Mouse (Mus musculus): ENCODE measurements around the gene Apoh.

Gene Apoh

GRCm38 (mm10) chr11:108333583-108334379, 9.4 kb upstream of the Apoh start:
- no peak for DNase-seq

DNA sequence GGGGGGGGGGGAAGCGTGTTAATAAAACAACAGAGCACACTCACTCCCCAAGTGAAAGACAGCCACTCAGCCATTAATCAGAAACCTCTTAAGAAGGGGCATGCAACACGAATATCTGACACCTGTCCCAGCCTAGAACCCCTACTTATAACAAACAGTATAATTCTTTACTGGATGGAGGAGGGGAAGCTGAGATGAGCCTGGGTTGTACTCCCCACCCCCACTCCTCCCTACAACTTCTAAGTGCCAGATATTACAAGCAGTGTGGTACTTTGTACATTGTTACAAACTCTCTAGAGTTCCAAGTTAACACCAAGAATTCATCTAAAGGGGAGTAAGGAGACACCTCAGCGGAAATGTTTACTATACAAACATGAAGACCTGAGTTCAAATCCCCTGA, 8.5 kb upstream of the Apoh start:
- DNase-seq = no peak

GRCm38 (mm10) chr11:108335536-108335935, 7.6 kb upstream of the Apoh start:
- DNase-seq = no peak

DNA sequence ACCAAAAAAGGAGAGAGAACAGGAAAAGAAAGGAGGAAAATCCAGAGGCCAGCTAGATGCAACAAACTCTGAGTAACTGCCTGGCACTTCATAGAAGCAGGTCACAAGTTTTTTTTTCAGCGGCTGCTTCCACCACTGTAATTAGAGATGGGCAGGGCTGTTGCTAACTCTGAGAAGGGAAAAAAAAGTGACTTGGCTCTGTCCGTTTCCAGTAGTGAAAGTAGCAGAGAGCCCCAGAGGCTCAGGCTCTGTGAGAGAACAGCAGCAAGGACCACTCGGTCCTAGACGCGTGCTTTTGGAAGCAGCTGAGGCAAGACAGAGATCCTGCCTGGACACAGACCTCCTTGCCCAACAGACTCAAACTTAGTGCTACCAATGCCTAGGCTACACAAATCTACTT, 6.7 kb upstream of the Apoh start:
- DNase-seq = no peak

- DNase-seq = no peak
Measured at GRCm38 (mm10) chr11:108340293-108340692, 2.9 kb upstream of the Apoh start.

- DNase-seq = no peak
Measured at GRCm38 (mm10) chr11:108341783-108342182, 1.4 kb upstream of the Apoh start.

DNA sequence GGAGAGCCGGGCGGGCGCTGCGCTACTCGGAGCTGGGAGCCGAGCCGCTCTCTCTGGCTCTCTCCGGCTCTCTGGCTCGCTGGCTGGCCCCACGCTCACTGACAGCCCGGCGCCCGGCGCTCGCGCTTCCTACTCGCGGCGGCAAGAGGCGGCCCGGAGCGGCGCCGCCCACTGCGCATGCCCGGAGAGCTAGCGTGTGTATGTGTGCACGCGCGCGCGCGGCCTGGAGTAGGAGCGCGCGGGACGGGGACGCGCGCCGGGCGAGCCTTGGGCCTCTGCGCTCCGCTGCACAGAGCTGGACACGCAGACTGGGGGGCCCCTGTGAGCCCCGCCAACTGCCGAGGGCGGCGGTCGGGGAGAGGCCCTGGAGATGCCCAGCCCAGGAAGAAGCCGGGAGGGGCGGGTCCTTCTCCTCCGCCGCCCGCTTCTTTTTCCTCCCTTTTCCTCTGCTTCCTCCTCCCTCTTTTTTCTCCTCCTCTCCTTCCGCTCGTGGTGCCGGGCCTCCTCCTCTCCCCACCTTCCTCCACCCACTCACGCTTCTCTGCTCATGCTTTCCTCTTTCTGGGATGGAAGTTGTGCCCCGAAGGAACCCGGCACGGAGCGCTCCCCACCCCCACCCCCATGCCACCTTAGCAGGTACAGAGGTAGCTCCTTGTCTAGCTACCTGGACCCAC, 772 bp downstream of the Apoh start, which contains the start of gene Prkca:
TSS of gene Prkca (minus strand) at position 140 of the 674 bp plus-strand sequence.
- DNase-seq = peak; percentile 91 to 99

- DNase-seq = peak in 1 of 2 experiments; percentile 11
Measured at GRCm38 (mm10) chr11:108344759-108345158, 1.6 kb downstream of the Apoh start.

DNA sequence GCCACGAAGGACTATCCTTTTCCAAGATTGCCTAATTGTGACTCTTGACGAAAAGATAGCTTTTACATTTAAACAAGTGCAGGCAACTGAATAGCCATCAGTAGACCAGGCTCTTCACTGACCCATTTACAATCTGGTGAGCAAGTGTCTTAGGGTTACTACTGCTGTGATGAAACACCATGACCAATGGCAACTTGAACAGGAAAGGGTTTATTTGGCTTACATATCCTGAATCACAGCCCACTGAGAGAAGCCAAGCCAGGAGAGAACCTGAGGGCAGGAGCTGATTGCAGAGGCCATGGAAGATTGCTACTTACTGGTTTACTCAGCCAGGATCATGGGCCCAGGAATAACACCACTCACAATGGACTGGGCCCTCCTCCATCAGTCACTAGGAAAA, 2.2 kb downstream of the Apoh start:
- DNase-seq = no peak

DNA sequence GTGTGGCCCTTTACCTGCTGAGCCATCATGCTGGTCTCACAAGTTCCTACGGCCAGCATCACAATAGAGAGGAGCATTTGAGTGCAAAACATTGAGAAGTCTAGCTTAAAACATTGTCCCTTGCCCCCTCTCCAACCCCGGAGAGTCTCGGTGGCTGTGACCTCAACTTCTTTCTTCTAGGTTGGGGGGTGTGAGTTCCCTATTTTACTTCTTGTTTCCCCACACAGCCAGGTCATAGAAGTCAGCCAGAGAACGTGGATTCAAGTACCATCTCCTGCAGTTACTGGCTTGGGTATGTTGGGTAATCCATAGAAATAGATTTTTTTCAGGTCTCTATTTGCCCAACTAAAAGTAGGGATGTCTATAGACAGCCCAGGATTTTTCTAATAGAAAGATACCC, 7.6 kb downstream of the Apoh start:
- no peak for DNase-seq

GRCm38 (mm10) chr11:108352842-108353388, 9.8 kb downstream of the Apoh start:
- no peak for DNase-seq

DNA sequence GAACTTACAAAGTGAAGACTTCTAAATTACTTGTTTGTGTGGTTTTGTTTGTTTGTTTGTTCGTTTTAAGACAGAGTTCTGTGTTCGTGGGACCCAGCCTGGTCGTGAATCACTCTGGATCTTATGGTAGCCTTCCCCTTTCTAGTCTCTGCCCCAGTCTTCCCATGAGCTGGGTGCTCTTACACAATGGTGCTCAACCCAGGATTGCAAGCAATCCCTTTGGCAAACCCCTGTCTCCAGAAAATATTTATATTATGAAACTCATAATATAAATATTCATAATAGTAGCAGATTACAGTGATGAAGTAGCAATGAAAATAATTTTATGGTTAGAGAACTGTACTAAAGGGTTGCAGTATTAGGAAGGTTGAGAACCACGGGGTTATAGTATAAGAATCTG, 12.9 kb downstream of the Apoh start:
- no peak for DNase-seq

- DNase-seq = no peak
Measured at GRCm38 (mm10) chr11:108358911-108359310, 15.8 kb downstream of the Apoh start.

GRCm38 (mm10) chr11:108360983-108361382, 17.8 kb downstream of the Apoh start:
- no peak for DNase-seq

DNA sequence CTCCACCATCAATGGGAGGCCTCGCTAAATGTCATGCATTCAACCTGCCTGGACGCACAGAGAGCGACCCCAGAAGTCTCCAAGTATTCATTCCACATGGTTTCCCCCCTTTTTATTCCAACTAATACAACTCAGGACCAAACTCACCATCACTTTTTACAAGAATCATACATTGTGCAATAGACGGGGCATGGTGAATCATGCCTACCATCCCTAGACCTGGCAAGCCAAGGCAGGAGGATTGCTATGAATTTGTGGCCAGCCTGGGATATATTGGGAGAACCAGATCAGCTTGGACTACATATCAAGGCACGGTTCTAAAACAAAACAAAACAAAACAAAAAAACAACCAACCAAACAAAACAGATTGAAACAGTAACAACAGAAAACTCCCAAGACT, 19.8 kb downstream of the Apoh start:
- no peak for DNase-seq

- no peak for DNase-seq
Measured at GRCm38 (mm10) chr11:108363991-108364390, 20.8 kb downstream of the Apoh start.

DNA sequence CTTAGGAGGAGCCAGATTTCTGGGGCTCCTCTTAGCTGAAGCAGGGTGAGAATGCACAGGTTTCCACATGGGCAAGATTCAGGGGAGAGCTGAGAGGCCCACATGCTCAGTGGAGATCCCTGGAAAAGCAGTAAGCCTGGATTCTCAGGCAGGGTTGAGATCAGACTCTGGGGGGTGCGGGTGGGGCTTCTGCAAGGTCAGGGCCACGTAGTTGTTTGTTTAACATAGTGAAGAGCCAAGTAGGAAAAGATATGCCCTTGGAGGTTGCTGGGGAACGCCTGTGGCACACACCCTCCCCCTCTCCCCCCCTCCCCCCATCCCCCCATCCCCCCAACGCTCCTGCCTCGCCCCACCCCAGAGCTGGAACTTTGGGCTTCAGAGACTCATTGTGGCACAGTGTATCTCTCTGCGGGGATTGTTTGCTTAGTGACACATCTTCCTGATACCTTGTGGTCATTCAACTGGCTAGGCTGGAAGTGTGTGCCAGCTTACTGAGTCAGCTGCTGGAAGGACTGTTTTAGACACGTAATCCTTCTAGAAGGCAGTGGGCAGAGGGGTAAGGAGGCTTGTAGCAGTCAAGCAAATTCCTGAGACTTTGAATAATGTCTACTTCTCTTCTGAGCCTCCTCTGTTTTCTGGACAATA, 21.9 kb downstream of the Apoh start:
- no peak for DNase-seq

- DNase-seq = no peak
Measured at GRCm38 (mm10) chr11:108365600-108365999, 22.4 kb downstream of the Apoh start.

DNA sequence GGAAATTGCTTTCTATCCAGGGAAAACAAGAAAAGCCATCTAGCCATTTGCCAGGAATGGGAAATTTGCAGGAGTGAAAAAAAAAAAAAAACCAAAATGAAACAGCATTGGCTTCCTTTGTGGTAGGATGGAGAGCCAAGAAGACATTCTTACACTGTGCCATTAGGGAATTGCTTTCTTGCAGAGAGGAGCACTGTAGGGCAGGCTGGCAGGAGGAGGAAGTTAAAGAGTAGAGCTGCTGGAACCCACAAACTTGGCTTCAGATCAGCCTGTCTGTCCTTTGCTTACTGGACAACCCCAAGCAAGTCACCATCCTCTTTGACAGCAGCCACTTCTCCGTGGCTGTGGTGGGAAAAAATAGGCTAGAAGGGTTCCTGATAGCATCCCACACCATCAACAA, 23.9 kb downstream of the Apoh start:
- no peak for DNase-seq

- DNase-seq = no peak
Measured at GRCm38 (mm10) chr11:108376815-108377214, 33.7 kb downstream of the Apoh start.

GRCm38 (mm10) chr11:108377680-108378362, 34.7 kb downstream of the Apoh start:
- DNase-seq = peak; percentile 67 to 77

GRCm38 (mm10) chr11:108378363-108378751, 35.2 kb downstream of the Apoh start:
- DNase-seq = no peak

GRCm38 (mm10) chr11:108382664-108383063, 39.5 kb downstream of the Apoh start:
- no peak for DNase-seq

Measured in cerebellum, adult 18-20 months (tissue).